Comparison of ENCODE assay signal across 18 mouse cellular contexts in genomic region chr13:55542891-55543290, GRCm38 (mm10). TPM values are rescaled to one million over a fixed set of nuclear protein-coding genes. Genes with fewer than 3 reads are reported as not detected.
DNase-seq lines count a peak whose midpoint lies in the region; ATAC-seq lines count a peak whose summit lies in the region.
"Had no signal": no experiment of that assay in that cellular context is flagged by ENCODE, and none has a peak within 500 bp of the region (broad histone marks: within the 10 kb centered on the region; RNA-seq: fewer than 3 reads in every experiment).

No protein-coding gene starts in this region.

- no peak overlapping the region for H3K4me3 ChIP-seq in liver, embryonic 11.5 days (ENCODE audit: low read depth, low read length)
- H3K4me3 ChIP-seq: forebrain, embryonic 13.5 days; hindbrain, embryonic 15.5 days; limb, embryonic 12.5 days had no signal

- no peak overlapping the region for H3K27ac ChIP-seq in liver, embryonic 11.5 days (ENCODE audit: low read depth, low read length)
- H3K27ac ChIP-seq: forebrain, embryonic 13.5 days; hindbrain, embryonic 15.5 days; kidney, postnatal 0 days; limb, embryonic 12.5 days had no signal

- no peak overlapping the region for H3K9ac ChIP-seq in liver, embryonic 11.5 days (ENCODE audit: low read depth, low read length)
- H3K9ac ChIP-seq: forebrain, embryonic 13.5 days; hindbrain, embryonic 15.5 days; limb, embryonic 12.5 days; liver, postnatal 0 days had no signal

- DNase-seq in cerebellum, postnatal 14 days = peak; percentile 37 to 50
- no peak for DNase-seq in cerebellum, adult 8-10 months
- DNase-seq in cerebellum, postnatal 36 days = peak; percentile 25 to 26
- DNase-seq in kidney, postnatal 25 days = peak; percentile 96
- peak; percentile 73 for DNase-seq in lung, postnatal 36 days
- DNase-seq in liver, embryonic 11.5 days (ENCODE audit: low spot score) = no peak
- no peak for DNase-seq in testis, postnatal 14 days (ENCODE audit: low spot score)
- DNase-seq: adrenal gland, adult 8-10 months; embryo, embryonic 11 days; layer of hippocampus, postnatal 36 days; liver, postnatal 0 days; right cerebral cortex, adult 18-20 months; thymus, postnatal 36 days had no signal

- H3K36me3 ChIP-seq in liver, embryonic 11.5 days (ENCODE audit: control insufficient read depth, insufficient read depth, low read length) = peaks cover 37% of the 10 kb centered on the region

- H3K4me1 ChIP-seq in liver, embryonic 11.5 days (replicated peaks; ENCODE audit: control insufficient read depth, insufficient read depth, low read length) = peaks cover 8% of the 10 kb centered on the region
- H3K4me1 ChIP-seq: forebrain, embryonic 13.5 days; hindbrain, embryonic 15.5 days; limb, embryonic 12.5 days had no signal

- WGBS in liver, embryonic 11.5 days = 88% methylated on average over 4 of the region's 4 CpGs

- ATAC-seq in liver, embryonic 11.5 days (replicated peaks; ENCODE audit: low FRiP score) = no peak
- ATAC-seq: forebrain, embryonic 13.5 days; liver, postnatal 0 days had no signal

- H3K9me3 ChIP-seq in liver, embryonic 11.5 days (ENCODE audit: control insufficient read depth, low read length) = no peaks in the 10 kb centered on the region
- H3K9me3 ChIP-seq: forebrain, embryonic 13.5 days; hindbrain, embryonic 15.5 days; limb, embryonic 12.5 days had no signal

- H3K27me3 ChIP-seq in liver, embryonic 11.5 days (replicated peaks; ENCODE audit: control insufficient read depth, insufficient read depth, low read length) = no peaks in the 10 kb centered on the region
- H3K27me3 ChIP-seq: forebrain, embryonic 13.5 days; hindbrain, embryonic 15.5 days; limb, embryonic 12.5 days had no signal

- H3K4me2 ChIP-seq in liver, embryonic 11.5 days = no peak overlapping the region
- H3K4me2 ChIP-seq: forebrain, embryonic 13.5 days; heart, embryonic 11.5 days; hindbrain, embryonic 15.5 days; limb, embryonic 12.5 days had no signal

RNA-seq across cellular contexts. Expression of gene Ddx41, which starts 6.4 kb away (rescaled TPM):
- 62.9 and 64.6 TPM in 2 replicates for polyA plus RNA-seq in liver, embryonic 11.5 days (2014; fragmentation: Nextera tagmentation; extraction: Ambion mirVana)

RNA-seq across cellular contexts. Expression of gene Dok3, which starts 13.8 kb away (rescaled TPM):
- 4.3 and 6.0 TPM in 2 replicates for polyA plus RNA-seq in liver, embryonic 11.5 days (2014; fragmentation: Nextera tagmentation; extraction: Ambion mirVana)

RNA-seq across cellular contexts. Expression of gene Fam193b, which starts 28.0 kb away (rescaled TPM):
- polyA plus RNA-seq in liver, embryonic 11.5 days (2014; fragmentation: Nextera tagmentation; extraction: Ambion mirVana) = 18.7 and 25.3 TPM in 2 replicates

RNA-seq across cellular contexts. Expression of gene Pdlim7, which starts 29.4 kb away (rescaled TPM):
- polyA plus RNA-seq in liver, embryonic 11.5 days (2014; fragmentation: Nextera tagmentation; extraction: Ambion mirVana) = 86.4 and 94.6 TPM in 2 replicates

RNA-seq across cellular contexts. Expression of gene Tmed9, which starts 30.6 kb away (rescaled TPM):
- polyA plus RNA-seq in liver, embryonic 11.5 days (2014; fragmentation: Nextera tagmentation; extraction: Ambion mirVana) = 58.7 and 61.9 TPM in 2 replicates

Comparison
In these comparisons a context has a peak if more than half of its experiments do, and no peak if none do; other contexts are left out.
1. DNase-seq: peak in cerebellum, postnatal 14 days (2 of 2), cerebellum, postnatal 36 days (2 of 2), kidney, postnatal 25 days (2 of 2) and lung, postnatal 36 days (single experiment); none in cerebellum, adult 8-10 months (single experiment), liver, embryonic 11.5 days (single experiment) and testis, postnatal 14 days (single experiment).